Mouse (Mus musculus) cerebellum, adult 2 months (tissue): Measurements from ENCODE around the gene Dclk1.

Source experiments
- CTCF ChIP-seq: fragments of 200-500 bp; IDR thresholded peaks from 2 replicates; pipeline ENCODE4 v1.5.1; 2011; ENCODE audit warnings: low read depth, mild to moderate bottlenecking, control low read depth, low read length, moderate library complexity, borderline replicate concordance; ENCODE audit not compliant: insufficient read depth
- POLR2A ChIP-seq: fragments of 200-500 bp; IDR thresholded peaks from 2 replicates; pipeline ENCODE4 v1.6.1; 2011; ENCODE audit warnings: low read length, control low read depth, borderline replicate concordance; ENCODE audit not compliant: insufficient read depth

DNA sequence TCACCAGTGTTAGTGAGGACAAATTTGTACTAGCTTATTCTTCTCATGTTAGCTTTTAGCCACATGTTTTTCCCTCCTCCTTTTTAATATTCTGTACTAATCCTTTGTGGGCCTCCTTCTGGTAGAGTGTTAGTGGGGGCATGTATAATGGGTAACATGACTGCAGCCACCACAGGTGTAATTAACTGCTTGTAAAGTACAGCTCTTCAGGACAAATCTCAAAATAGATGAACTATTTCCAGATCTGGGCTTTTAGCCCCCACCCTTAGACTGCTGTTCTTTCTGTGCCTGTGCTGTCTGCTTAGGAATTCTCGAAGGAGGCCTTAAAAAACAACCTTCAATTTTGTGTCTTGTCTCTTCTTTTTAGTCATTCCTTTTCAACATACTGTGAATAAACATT, 35.7 kb downstream of the Dclk1 start:
- no peak for TF ChIP-seq CTCF
- TF ChIP-seq POLR2A = no peak
